Mouse (Mus musculus) gastrocnemius, postnatal 14 days (tissue): ENCODE data around the gene Tcp11l2. TPM values are rescaled to one million over a fixed set of nuclear protein-coding genes. Genes with fewer than 3 reads are reported as not detected.
A peak's percentile ranks its signal among the peaks of the same experiment; 100 is the strongest.

Source experiments
- DNase-seq: peaks from one replicate; pipeline ENCODE4 v3.0.0; 2021; ENCODE audit warnings: mixed read lengths
- intact Hi-C: fragments of 180-260 bp; cut with DNase I; formaldehyde crosslinking; loops from one replicate; pipeline ENCODE4 v1.15.1; 2025; ENCODE audit warnings: low total_unique reads
- total RNA-seq, 2 experiments: library from RNA; stranded (reverse); gene quantifications; 2 replicates each; pipeline ENCODE4 v1.2.3; 2021

Tcp11l2 gene
- total RNA-seq, 2 experiments from 2014 or later, result 68.4 to 118 TPM

DNA sequence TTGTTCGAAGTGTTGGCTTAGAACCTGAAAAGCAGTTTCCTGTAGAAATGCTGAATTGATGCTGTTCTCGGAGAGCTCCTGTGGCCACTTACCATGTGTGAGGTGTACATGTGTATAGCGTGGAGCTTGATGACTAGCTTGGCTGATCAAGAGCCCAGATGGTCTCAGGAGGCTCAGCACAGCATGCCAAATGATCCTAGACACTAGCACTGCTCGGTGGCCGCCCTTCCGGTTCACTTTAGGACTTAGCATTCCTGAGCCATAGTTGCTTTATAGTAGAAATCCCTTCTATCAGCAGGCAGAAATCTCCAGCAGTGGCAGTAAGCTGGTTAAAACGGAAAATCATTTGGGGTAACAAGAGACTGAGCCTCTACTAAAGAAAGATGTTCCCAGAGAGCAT, 64.4 kb downstream of the Tcp11l2 start:
- intact Hi-C loops, result loop anchor here (5.0 kb wide), 1 partner anchor 406 kb away; no protein-coding TSS in a partner anchor
- DNase-seq, result no peak

DNA sequence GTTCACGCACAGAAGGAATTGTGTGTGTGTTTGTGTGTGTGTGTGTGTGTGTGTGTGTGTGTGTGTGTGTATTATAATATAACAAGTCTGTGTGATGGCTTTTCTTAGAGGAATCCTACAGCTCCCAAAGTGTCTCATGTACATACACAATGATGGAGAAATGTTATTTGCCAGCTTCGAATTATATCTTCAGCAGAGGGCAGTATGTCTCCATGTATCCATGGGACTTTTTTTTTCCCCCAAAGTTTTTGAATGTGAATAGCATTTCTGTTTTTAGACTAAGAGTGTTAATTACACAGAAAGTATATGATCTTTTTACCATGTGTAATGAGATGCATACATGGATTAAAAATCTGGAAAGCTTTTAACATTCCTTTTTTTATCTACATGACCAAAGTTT, 65.2 kb downstream of the Tcp11l2 start:
- intact Hi-C loops, result loop anchor here (5.0 kb wide), 1 partner anchor 406 kb away; no protein-coding TSS in a partner anchor
- no peak for DNase-seq

DNA sequence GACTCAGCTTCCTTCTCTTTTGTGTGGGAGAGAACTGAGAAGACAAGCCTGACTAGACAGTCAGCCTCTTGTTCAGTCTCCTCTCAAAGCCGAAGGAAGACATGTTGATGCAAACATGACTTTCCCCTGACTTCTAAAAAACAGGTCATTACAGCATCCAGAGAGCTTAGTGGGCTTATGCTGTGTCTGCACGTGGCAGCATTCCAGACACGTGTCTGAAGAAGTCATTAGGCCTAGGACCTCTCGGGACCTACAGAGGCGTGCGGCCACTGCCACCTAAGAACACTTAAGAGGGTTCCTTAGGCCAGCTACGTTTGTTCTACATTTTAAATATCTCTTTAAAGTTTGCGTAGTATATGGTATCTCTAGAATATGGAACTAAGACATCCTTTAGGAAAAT, 69.5 kb downstream of the Tcp11l2 start:
- intact Hi-C loops, result no loop called here
- no peak for DNase-seq

DNA sequence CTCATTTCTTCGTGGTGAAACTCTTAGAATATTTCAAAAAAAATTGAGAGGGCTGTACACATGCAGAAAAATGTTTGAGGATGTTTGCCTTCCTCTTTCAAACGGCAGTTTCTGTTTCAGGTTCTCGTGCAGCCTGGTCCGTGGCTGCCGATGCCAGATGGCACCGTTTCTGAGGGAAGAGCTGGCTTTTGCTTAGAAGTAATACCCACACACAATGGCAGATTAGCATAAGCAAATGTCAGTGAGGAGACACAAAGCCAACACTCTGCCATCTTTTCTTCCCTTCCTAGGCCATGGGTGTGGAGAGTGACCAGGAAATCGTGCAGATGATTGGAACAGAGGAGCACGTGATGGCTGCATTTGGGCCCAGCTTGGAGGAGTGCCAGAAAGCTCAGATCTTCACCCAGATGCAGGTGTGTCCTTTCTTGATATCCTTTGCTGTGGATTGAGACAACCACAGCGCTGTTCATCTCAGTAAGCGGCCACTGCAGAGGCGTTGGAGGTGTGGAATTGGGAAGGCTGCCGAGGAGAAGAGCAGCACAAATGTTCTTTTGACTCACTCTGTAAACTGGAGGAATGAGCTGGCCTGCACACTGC, 70.2 kb downstream of the Tcp11l2 start:
- intact Hi-C loops, result no loop called here
- DNase-seq, result no peak

DNA sequence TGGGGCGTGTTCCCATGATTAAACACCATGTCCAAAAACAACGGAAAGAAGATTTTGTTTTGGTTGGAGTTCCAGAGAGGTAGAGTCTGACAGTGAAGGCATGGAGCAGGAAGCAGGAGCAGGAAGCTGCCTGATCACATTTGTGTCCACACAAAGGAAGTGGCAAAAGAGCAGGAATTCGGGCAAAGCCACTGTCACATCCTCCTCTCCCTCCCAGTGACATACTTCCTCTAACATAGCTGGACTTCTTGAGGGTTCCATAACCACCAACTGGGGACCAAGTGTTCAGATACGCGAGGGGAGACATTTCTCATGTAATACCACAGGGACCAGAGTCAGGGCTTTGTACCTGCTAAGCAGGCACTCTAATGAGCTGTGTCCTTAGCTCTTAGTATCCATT, 70.8 kb downstream of the Tcp11l2 start:
- no peak for DNase-seq
- intact Hi-C loops, result no loop called here

DNA sequence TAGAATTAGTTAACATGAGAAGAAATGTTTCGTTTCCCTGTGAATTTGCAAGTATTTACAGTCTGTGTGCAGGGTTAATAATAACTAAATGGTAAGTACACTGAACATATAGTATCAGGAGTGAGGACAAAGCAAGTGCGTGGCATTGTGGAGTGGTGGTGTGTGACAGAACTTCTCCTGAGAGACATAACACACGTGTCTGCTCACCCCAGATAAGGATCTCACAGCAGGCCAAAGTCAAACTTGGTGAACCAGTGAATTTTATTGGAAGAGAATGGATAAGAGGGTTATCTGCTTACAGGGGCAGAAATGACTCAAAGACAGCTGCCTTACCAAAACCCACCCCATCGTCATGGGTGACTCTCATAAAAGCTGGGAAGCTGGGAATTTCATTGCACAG, 72.5 kb downstream of the Tcp11l2 start:
- intact Hi-C loops, result no loop called here
- DNase-seq, result no peak

DNA sequence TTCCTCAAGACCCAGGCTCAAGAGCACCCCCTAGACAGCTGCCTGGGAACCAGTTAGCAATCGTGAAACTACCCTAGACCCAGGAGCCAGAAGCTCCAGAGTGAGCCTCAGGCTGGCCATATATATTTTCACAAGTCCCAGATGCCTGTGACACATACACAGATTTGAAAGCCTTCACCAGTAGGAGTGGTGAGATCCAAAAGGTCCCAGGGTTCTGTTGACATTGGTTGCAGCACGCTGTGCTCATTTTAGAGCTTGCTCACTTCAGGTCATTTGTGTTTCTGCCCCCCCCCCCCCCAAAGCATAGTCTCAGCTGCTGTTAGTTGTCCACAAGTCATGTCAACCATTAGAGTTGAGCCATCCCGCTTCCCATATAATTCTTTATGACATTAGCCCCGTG, 77.6 kb downstream of the Tcp11l2 start:
- DNase-seq, result no peak
- intact Hi-C loops, result loop anchor here (5.0 kb wide), 1 partner anchor 48 kb away; no protein-coding TSS in a partner anchor

DNA sequence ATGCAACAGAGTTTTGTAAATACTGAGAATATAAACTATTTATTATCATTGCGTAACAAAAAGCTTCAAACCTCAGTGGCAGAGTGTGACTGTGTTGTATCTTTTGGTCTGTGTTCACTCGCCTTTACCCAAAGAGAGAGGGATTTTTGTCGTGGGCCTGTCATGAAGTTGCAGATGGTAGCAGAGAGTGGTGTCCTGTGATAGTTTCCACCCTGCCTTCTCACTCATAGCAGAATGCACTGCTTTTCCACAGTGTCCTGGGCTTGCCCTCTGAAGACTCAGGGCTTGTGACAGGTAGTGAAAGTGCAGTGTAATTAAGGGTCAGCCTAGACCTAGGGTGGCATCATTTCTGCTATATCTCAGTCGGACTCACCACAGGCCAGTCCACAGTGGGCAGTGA, 78.3 kb downstream of the Tcp11l2 start:
- intact Hi-C loops, result loop anchor here (5.0 kb wide), 1 partner anchor 48 kb away; no protein-coding TSS in a partner anchor
- DNase-seq, result no peak

DNA sequence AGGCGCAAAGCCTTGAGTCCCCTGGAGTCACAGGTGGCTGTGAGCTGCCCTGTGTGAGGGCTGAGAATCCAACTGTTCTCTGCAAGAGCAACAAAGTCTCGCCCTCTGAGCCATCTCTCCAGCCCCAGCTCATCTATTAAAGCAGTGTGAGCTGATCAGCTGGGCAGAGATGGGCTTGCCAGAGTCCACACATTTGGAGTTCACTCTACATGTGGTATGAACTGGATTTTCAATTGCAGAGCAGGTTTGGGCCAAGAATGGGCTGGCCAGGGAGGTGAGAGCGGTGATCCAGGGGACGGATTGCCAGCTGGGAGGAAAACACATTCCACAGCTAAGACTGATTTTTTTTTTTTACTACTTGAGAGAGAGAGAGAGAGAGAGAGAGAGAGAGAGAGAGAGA, 80.2 kb downstream of the Tcp11l2 start:
- intact Hi-C loops, result no loop called here
- DNase-seq, result peak; percentile 73

DNA sequence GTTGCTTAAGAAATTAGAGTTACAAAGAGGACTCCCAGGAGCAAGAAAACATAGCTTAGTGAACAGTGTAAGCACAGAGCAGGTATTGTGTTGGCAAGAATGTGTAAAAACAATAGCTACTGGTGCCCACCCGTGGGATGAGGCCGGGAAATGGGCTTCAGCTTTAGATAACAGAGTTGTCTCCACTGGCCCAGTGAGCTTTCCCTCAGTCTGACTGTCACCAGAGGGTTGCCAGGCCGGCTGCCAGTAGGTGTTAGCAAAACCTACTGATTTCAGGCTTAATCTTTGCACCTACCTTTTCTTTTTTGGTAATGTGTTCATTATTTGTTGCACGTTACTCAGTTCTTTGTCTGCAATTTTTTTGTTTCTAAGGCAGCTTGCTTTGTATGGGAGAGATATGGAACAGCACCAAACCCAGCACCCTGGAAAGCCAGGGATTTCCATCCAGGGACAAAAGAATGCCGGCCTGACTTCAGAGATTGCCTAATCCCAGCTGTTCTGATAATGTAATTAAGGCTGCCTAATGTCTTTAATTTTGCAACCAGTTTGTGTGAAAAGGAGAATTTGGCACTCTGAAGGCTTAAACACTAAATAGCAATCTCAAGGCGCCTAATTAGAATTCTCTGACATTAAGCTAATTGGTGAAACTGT, 81.1 kb downstream of the Tcp11l2 start:
- intact Hi-C loops, result no loop called here
- DNase-seq, result peak; percentile 8

DNA sequence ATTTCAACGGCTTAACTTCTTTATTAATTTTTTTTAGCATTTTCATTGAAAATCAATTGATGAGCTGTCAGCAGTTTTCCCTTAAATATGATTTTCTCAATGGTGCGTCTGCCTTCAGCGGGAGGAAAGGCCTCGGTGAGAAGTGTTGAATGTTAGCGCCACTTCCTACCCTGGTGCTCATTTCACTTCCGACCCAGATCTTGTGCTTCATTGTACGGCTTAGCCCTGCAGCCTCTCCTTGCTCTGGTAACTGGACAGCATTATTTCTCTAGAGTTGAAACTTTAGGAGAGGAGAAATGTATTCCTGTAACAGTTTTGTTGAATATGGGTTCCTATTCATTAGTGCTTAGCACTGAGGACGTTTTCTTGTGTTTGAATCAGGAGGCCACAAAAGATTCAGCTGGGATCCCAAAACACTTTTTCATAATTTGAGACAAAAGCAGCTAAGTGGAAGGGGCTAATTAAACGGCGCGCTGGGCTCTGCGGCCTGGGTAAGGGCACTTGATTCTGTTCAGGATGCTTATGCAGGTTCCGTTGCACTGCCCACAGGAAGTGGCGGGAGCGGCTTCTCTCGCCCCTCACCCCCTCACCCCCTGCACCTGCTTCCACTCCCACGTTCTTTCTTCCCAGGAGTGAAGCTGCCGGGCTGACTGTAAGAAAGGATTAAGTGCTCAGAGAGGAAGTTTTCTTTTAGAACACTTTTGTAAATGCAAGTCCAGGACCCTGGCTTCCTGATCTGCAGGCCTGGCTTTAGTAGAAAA, 81.8 kb downstream of the Tcp11l2 start:
- intact Hi-C loops, result no loop called here
- no peak for DNase-seq

DNA sequence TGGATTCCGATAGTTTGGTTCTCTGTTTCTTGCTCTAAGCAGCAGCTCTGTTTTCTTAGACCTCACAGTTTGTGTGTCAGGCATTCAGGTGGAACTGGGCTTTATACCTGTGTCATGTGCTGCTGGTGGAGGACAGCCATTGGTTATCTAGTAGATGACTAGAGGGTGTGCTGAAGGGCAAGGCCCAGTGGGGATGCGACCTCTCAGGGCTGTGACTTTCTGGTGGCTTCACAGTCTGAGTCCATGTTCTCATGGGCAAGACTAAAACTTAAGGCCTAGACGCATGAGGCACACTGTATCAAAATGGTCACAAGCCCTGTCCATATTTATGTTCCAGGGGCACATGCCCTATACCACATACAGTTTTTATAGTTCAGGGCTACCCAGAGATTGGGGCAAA, 82.9 kb downstream of the Tcp11l2 start:
- intact Hi-C loops, result no loop called here
- DNase-seq, result no peak

DNA sequence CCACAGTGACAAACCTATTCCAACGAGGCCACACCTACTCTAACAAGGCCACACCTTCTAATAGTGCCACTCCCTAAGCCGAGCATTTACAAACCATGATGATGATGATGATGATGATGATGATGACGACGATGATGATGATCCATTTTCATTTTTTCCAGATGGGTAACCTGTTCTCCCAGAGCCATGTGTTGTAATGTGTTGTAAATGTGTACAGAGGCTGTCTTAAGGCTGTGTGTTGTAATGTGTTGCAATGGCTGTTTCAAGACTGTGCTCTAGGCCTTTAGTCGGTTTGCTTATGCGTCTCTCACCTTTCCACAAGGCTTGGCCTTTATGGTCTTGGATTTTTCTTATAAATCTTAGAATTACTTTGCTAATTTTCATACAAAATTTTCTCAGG, 85.7 kb downstream of the Tcp11l2 start:
- intact Hi-C loops, result no loop called here
- no peak for DNase-seq

Other genes with a start within 250 kb of the Tcp11l2 start
- 10 to 100 TPM; 12.1 to 15.0 TPM for gene Nuak1, start 136.0 kb upstream of the Tcp11l2 start, total RNA-seq
- gene Ckap4, start 42.6 kb upstream of the Tcp11l2 start, total RNA-seq, result 10 to 100 TPM; 34.0 to 51.7 TPM
- gene Polr3b, start 45.7 kb downstream of the Tcp11l2 start, total RNA-seq, result 10 to 100 TPM; 13.0 to 13.1 TPM
- under 1 TPM in 1 of 2 experiments, not detected in 1; 0.06 TPM for gene Rfx4, start 179.4 kb downstream of the Tcp11l2 start, total RNA-seq